Mouse (Mus musculus): ENCODE data around the gene Ccdc149. TPM values are rescaled to one million over a fixed set of nuclear protein-coding genes. Genes with fewer than 3 reads are reported as not detected.

The Ccdc149 gene
- polyA plus RNA-seq, 1 experiment from 2014 or later: 6.1 TPM

DNA sequence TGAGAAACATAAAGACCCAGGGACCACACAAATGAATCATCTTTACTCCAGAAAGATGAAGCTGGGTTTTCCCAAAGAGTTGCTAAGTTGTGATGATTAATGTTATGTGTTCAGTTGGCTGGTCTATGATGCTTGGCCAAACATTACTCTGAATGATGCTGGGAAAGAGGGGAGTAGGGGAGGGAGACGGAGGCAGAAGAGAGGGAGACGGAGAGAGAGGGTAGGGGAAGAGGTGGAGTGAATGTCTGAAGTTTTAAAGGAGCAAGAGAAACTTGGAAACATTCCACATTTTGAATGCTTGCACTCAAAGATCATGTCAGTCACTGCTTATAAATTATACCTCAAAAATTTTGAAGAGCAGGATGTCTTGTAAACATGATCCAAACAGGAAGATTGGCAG is 124.4 kb downstream of the Ccdc149 start:
- WGBS: 77% methylated on average over 2 of the region's 2 CpGs
- no peak for ATAC-seq (ENCODE audit: low FRiP score)
- Histone ChIP-seq H3K4me3 (no peak overlapping the region), H3K36me3 (no peaks in the 10 kb centered on the region), H3K27ac (no peak overlapping the region), H3K4me1 (no peaks in the 10 kb centered on the region), H3K9ac (no peak overlapping the region), H3K27me3 (no peaks in the 10 kb centered on the region), H3K4me2 (replicated peaks) (no peak overlapping the region), H3K9me3 (replicated peaks) (no peaks in the 10 kb centered on the region)

- H3K4me1 ChIP-seq: no peaks in the 10 kb centered on the region
- no peaks in the 10 kb centered on the region for H3K9me3 ChIP-seq (replicated peaks)
- 89% methylated on average over 2 of the region's 2 CpGs for WGBS
- no peak overlapping the region for H3K27ac ChIP-seq
- no peaks in the 10 kb centered on the region for H3K36me3 ChIP-seq
- no peak overlapping the region for H3K9ac ChIP-seq
- H3K4me3 ChIP-seq: no peak overlapping the region
- H3K27me3 ChIP-seq: no peaks in the 10 kb centered on the region
- no peak for ATAC-seq (ENCODE audit: low FRiP score)
- H3K4me2 ChIP-seq (replicated peaks): no peak overlapping the region
Observed at GRCm38 (mm10) chr5:52339134-52339533, 132.2 kb downstream of the Ccdc149 start.

DNA sequence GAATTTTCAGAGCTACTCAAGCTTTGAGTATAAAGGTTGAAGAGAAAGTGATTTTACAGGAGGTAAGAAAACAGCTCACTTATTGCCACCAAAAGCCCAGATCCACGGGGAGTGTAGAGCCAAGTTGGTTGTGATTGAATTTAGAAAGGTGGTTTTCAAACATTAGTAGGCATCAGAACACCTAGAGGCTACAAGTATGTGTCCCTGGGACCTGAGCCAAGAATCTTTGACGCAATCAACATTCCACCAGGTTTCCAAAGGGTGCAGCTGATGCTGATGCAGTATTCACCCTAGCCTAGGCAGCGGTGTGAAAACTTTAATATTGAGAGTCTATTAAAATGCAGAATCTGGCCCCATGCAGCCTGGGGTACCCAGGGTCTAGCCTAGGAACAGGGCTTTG is 135.7 kb downstream of the Ccdc149 start:
- ATAC-seq (ENCODE audit: low FRiP score): no peak
- Histone ChIP-seq H3K9me3 (replicated peaks) (no peaks in the 10 kb centered on the region), H3K4me2 (replicated peaks) (no peak overlapping the region), H3K27me3 (no peaks in the 10 kb centered on the region), H3K27ac (no peak overlapping the region), H3K4me1 (peaks cover 4% of the 10 kb centered on the region; the same call in 1 of the 2 replicates), H3K9ac (no peak overlapping the region), H3K4me3 (no peak overlapping the region), H3K36me3 (no peaks in the 10 kb centered on the region)
- WGBS: 83% methylated on average over 3 of the region's 3 CpGs

DNA sequence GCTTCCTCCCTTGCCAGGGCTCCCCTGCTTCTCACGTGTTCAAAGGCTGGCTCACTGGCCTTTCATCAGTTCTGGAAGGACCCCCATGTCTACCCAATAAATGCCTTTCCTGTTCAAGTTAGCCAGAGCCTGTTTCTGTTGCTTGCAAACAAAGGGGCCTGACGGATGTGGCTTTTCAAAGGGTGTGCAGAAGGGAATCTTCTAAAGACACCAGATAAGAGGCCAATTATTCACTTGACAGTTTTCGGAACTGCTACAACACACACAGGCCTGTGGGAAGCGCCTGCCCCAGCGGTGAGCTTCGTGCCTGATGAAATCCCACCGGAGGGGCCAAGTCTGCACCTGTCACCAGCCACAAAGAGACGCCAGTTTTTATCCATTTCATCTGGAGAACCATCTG is 139.2 kb downstream of the Ccdc149 start:
- WGBS: 24% methylated on average over 8 of the region's 8 CpGs

More for the DNA sequence above, 139.2 kb downstream of the Ccdc149 start:
- H3K9ac ChIP-seq: no peak overlapping the region
- no peak overlapping the region for H3K4me2 ChIP-seq (replicated peaks)
- H3K27me3 ChIP-seq: no peaks in the 10 kb centered on the region
- no peak for ATAC-seq (ENCODE audit: low FRiP score)
- no peak overlapping the region for H3K4me3 ChIP-seq
- peaks cover 4% of the 10 kb centered on the region; the same call in 1 of the 2 replicates for H3K4me1 ChIP-seq
- H3K36me3 ChIP-seq: no peaks in the 10 kb centered on the region
- no peaks in the 10 kb centered on the region for H3K9me3 ChIP-seq (replicated peaks)
- H3K27ac ChIP-seq: no peak overlapping the region

Other genes starting within 250 kb of the Ccdc149 start
- 0.46 and 0.70 TPM in 2 replicates for gene Sod3, start 107.7 kb downstream of the Ccdc149 start, polyA plus RNA-seq (2016; fragmentation: Nextera tagmentation; extraction: Ambion mirVana)
- 1.8 and 1.9 TPM in 2 replicates for gene Lgi2, start 94.9 kb upstream of the Ccdc149 start, polyA plus RNA-seq (2016; fragmentation: Nextera tagmentation; extraction: Ambion mirVana)
- 8.6 and 9.2 TPM in 2 replicates for gene Sepsecs, start 198.2 kb upstream of the Ccdc149 start, polyA plus RNA-seq (2016; fragmentation: Nextera tagmentation; extraction: Ambion mirVana)

Data from hindbrain, embryonic 12.5 days (tissue).